Mouse (Mus musculus): ENCODE measurements at regions not wholly inside any gene's neighbourhood (a gene's known extent, or its start where the extent isn't known, plus 50 kb on each side); places are given as distances from the start of the nearest gene placed in this dataset.
"Not testable (repeated sequence)": the region's sequence is repeated elsewhere in the genome, so short reads cannot be mapped to it uniquely, and the experiment has no call there.

GRCm38 (mm10) chr11:121894801-121895200 lies 64.8 kb downstream of the Ptchd3 start:
- DNase-seq (ENCODE audit: low spot score in 2 of 2) = no peak

GRCm38 (mm10) chr11:121904393-121904792 lies 74.3 kb downstream of the Ptchd3 start:
- not testable (repeated sequence) for DNase-seq (ENCODE audit: low spot score in 2 of 2)

- DNase-seq (ENCODE audit: low spot score in 2 of 2) = not testable (repeated sequence)
Measured at GRCm38 (mm10) chr11:121924631-121925030, 94.6 kb downstream of the Ptchd3 start.

DNA sequence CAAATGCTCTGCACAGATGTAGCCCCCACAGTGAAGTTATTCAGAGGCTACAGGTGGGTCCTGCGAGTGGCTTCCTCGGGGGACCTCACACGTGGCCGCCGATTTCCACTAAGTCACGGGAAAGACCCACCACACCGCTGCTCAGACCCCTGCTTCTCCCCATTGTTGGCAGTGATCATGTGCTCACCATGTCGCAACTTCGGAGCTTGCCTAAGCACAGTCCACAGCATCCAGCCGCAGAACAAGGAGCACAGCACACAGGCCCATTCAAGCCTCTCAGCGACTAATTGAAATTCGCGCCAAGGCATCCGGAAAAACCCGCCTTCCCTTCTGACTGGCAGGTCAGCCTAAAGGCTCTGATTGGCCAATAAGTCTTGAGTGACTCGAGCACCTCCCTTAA lies 95.0 kb downstream of the Ptchd3 start:
- DNase-seq (ENCODE audit: low spot score in 2 of 2) = not testable (repeated sequence)

DNA sequence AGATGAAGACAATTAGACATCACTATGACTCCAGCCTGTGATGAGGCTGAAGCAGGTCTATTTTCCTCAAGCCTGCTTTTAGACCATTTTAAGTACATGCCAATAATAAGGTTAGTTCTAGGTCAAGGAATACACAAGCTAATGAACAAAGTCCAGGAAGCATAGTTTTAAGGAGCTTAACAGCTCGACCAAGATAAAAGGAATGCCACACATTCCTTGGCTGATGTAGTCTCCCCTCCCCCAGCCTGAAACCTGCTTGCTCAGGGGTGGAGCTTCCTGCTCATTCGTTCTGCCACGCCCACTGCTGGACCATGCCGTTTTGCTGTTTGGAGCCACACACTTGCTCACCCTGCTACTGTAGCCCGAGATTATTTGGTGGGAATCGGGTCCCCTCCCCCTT lies 121.7 kb downstream of the Ptchd3 start:
- not testable (repeated sequence) for DNase-seq (ENCODE audit: low spot score in 2 of 2)

- peak; percentile 4 to 16 for DNase-seq (ENCODE audit: low spot score in 2 of 2)
Measured at GRCm38 (mm10) chr11:121956367-121957235, 126.6 kb downstream of the Ptchd3 start.

DNA sequence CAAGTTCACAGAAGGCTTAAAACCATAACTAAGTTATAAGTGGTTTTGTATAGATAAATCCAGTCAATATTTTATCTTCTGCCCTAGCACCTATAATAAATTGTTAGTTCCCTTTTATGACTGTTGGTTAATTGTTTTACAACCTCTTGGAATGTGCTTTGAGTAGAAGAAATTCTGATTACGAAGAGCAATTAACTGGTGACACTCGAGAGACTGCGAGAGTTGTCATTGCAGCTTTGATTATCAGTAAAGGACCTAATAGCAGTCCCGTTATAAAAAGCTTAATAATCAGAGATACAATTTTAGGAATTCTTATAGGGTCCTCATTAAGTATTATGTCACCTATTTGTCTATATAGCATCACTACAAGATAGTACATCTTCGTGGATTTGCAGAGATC lies 128.7 kb downstream of the Ptchd3 start:
- not testable (repeated sequence) for DNase-seq (ENCODE audit: low spot score in 2 of 2)

DNA sequence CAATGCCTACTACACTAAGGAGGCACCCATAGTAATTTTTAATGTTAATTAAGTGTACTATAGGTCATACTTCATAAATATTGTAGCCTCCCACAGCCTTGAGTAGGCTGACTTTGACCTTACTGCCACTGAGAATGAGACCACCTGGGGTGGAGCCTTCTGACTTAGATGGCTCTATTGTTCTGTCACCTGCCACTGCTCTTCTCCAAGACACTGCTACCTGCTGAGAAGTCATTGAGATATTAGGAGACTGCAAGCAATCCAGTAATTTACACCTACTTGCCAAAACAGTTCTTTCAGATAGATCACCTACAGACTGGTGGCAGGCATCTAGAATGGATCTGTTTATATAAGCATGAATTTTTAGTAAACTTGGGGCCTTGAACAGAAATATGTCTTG lies 134.1 kb downstream of the Ptchd3 start:
- not testable (repeated sequence) for DNase-seq (ENCODE audit: low spot score in 2 of 2)

DNA sequence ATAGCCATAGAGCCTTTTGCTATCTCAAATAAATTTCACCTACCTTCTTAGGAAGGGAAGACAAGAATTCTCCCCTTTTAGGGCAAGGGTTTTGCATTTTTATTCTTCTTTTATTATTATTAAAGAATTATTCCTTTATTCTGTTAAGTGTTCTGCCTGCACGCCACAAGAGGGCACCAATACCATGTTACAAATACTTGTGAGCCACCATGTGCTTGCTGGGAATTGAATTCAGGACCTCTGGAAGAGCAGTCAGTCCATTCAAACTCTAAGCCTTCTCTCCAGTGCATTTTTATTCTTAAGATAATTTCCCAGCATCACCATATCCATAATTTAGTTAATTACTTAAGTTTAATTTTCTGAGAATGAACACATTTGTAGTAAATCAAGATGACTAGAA lies 135.9 kb downstream of the Ptchd3 start:
- DNase-seq (ENCODE audit: low spot score in 2 of 2) = peak in 1 of 2 experiments; percentile 13
